Mouse (Mus musculus) G1E (cell line): Measurements from ENCODE around the gene Bcl2l14.

Source experiments
- CTCF ChIP-seq: IDR thresholded peaks from 2 replicates; pipeline ENCODE4 v1.5.1; 2012; ENCODE audit warnings: low read depth, low read length, inconsistent platforms, mixed read lengths
- GATA1 ChIP-seq: IDR thresholded peaks from 2 replicates; pipeline ENCODE4 v1.6.1; 2012; ENCODE audit warnings: borderline replicate concordance, low read length, inconsistent platforms, mixed read lengths
- GATA2 ChIP-seq: IDR thresholded peaks from 2 replicates; pipeline ENCODE4 v1.6.1; 2012; ENCODE audit warnings: low read depth, low read length, inconsistent platforms, borderline replicate concordance
- POLR2AphosphoS5 ChIP-seq: IDR thresholded peaks from 2 replicates; pipeline ENCODE4 v1.6.1; 2012; ENCODE audit warnings: low read depth, low read length, inconsistent platforms; ENCODE audit not compliant: insufficient replicate concordance
- TAL1 ChIP-seq: conservative IDR thresholded peaks from 2 replicates; pipeline ENCODE4 v1.6.1; 2012; ENCODE audit warnings: low read depth, low read length, inconsistent platforms, mixed read lengths

- TF ChIP-seq CTCF, result no peak
- TF ChIP-seq GATA2, result no peak
- no peak for TF ChIP-seq TAL1
- TF ChIP-seq POLR2AphosphoS5, result no peak
- TF ChIP-seq GATA1, result no peak
Measured at GRCm38 (mm10) chr6:134414532-134414883, 18.4 kb downstream of the Bcl2l14 start.
